Mouse (Mus musculus) liver, embryonic 11.5 days (tissue): Measurements from ENCODE around the gene Gda. TPM values are rescaled to one million over a fixed set of nuclear protein-coding genes. Genes with fewer than 3 reads are reported as not detected.

Experiments used
- ATAC-seq: fragments of 200-750 bp; cut with Nextera tagmentation; replicated peaks from 2 replicates; pipeline ENCODE4 v1.8.0; 2017; ENCODE audit warnings: moderate number of reproducible peaks, mild to moderate bottlenecking, moderate TSS enrichment, moderate library complexity; ENCODE audit not compliant: low FRiP score
- DNase-seq: peaks from one replicate; pipeline ENCODE4 v3.0.0-alpha.2; 2017; ENCODE audit warnings: low spot score
- H3K27ac ChIP-seq: fragments of 300-500 bp; sonication (generic); 2 replicates; pipeline ENCODE4 v1.5.1; 2014; ENCODE audit warnings: mild to moderate bottlenecking, low read depth, low read length, control low read depth
- H3K27me3 ChIP-seq: fragments of 300-500 bp; sonication (generic); replicated peaks from 2 replicates; pipeline ENCODE4 v1.6.1; 2014; ENCODE audit warnings: low read length, mixed read lengths; ENCODE audit not compliant: control insufficient read depth, insufficient read depth
- H3K36me3 ChIP-seq: fragments of 300-500 bp; sonication (generic); 2 replicates; pipeline ENCODE4 v1.6.1; 2014; ENCODE audit warnings: mild to moderate bottlenecking, low read length, moderate library complexity, mixed read lengths; ENCODE audit not compliant: control insufficient read depth, insufficient read depth
- H3K4me1 ChIP-seq: fragments of 300-500 bp; sonication (generic); replicated peaks from 2 replicates; pipeline ENCODE4 v1.6.1; 2014; ENCODE audit warnings: low read length, mixed read lengths; ENCODE audit not compliant: control insufficient read depth, insufficient read depth
- H3K4me2 ChIP-seq: fragments of 300-500 bp; sonication (generic); 2 replicates; pipeline ENCODE4 v1.6.1; 2014; ENCODE audit warnings: mild to moderate bottlenecking, control low read depth, moderate library complexity
- H3K4me3 ChIP-seq: fragments of 300-500 bp; sonication (generic); 2 replicates; pipeline ENCODE4 v1.5.1; 2014; ENCODE audit warnings: low read depth, low read length, control low read depth
- H3K9ac ChIP-seq: fragments of 300-500 bp; sonication (generic); 2 replicates; pipeline ENCODE4 v1.6.1; 2014; ENCODE audit warnings: low read depth, low read length, control low read depth
- H3K9me3 ChIP-seq: fragments of 300-500 bp; sonication (generic); 2 replicates; pipeline ENCODE4 v1.6.1; 2016; ENCODE audit warnings: low read length, inconsistent platforms, mixed read lengths; ENCODE audit not compliant: control insufficient read depth
- WGBS: fragments of 180-500 bp; shearing (Covaris S2); extraction: QIAGEN DNeasy Blood & Tissue Kit; methylation state at CpG from one replicate; pipeline ENCODE4 v1.1.7; 2014; 5-methylcytosine and 5-hydroxymethylcytosine counted together
- polyA plus RNA-seq: library from polyadenylated mRNA; unstranded; fragments of >200 nt; fragmentation: Nextera tagmentation; extraction: Ambion mirVana; gene quantifications from 2 replicates; pipeline ENCODE4 v1.2.1, GENCODE M21; 2014

Gene Gda
- polyA plus RNA-seq, 1 experiment from 2014 or later: 0.40 TPM

DNA sequence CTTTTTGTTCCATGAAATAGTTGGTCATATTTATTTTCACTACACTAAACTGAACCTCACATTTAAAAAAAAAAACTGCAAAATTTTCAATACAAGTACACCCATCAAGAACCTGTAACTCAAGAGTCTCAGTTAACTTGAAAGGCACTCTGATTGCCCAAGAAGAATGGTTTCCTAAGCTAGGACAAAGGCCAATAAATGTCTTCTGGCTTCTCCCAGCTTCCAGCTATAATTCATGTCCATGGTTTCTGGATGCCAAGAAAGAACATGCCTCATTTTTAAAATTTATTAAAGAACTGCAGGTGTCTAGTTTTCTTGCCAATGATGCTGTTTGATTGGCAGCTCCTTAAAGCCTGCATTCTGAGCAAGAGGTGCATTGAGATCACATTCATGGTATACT lies 75.3 kb downstream of the Gda start:
- Histone ChIP-seq H3K9me3 (no peaks in the 10 kb centered on the region), H3K4me3 (no peak overlapping the region), H3K4me2 (no peak overlapping the region), H3K27me3 (no peaks in the 10 kb centered on the region), H3K27ac (no peak overlapping the region), H3K4me1 (no peaks in the 10 kb centered on the region), H3K9ac (no peak overlapping the region), H3K36me3 (no peaks in the 10 kb centered on the region)
- DNase-seq (no peak), ATAC-seq (no peak)

DNA sequence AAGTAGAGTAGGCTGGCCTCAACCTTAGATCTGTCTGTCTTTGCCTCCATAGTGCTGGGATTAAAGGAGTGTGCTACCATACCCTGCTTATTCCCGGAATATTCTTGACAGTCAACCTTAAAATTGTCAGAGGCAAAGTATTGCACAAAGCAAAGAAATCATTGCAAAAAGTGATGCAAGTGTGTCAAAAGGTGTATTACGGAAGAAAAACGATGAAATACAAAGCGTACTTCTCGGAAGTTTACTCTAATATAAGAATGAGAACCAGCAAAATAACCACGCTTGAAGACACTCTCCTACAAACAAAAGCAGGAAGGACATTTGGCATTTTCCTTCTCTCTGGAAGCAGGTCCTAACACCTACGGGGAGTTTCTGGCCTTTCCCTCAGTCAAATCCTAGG lies 76.9 kb downstream of the Gda start:
- ATAC-seq: no peak
- no peak for DNase-seq
- H3K4me3 ChIP-seq: no peak overlapping the region
- 83% methylated on average over 7 of the region's 7 CpGs for WGBS
- H3K27ac ChIP-seq: no peak overlapping the region
- H3K4me2 ChIP-seq: no peak overlapping the region
- H3K4me1 ChIP-seq: no peaks in the 10 kb centered on the region
- no peaks in the 10 kb centered on the region for H3K27me3 ChIP-seq
- no peak overlapping the region for H3K9ac ChIP-seq
- no peaks in the 10 kb centered on the region for H3K9me3 ChIP-seq
- H3K36me3 ChIP-seq: no peaks in the 10 kb centered on the region

DNA sequence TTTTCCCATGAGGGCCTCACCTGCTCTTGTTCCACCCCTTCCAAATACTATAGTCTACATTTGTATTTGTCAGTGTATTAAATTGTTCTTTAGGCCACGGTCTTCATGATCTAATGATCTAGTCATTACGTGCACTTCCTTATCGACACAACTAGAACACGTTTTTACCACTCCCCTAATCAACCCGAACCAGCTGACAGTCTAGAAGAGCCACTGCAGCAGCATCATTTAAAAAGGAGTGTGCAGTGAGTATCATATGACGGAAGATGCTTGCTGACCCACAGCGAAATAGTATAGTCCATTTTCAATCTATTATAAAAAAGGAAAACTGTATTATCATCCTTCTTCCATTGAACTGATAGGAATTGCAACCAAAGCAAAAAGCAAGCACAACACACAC lies 82.3 kb downstream of the Gda start:
- H3K27me3 ChIP-seq: no peaks in the 10 kb centered on the region
- H3K9ac ChIP-seq: no peak overlapping the region
- no peak overlapping the region for H3K4me3 ChIP-seq
- DNase-seq (no peak), ATAC-seq (no peak)
- no peak overlapping the region for H3K4me2 ChIP-seq
- H3K9me3 ChIP-seq: no peaks in the 10 kb centered on the region
- WGBS: 84% methylated on average over 7 of the region's 7 CpGs
- H3K27ac ChIP-seq: no peak overlapping the region
- H3K4me1 ChIP-seq: no peaks in the 10 kb centered on the region
- H3K36me3 ChIP-seq: no peaks in the 10 kb centered on the region

- Histone ChIP-seq H3K27me3 (no peaks in the 10 kb centered on the region), H3K4me3 (no peak overlapping the region), H3K36me3 (no peaks in the 10 kb centered on the region), H3K4me2 (no peak overlapping the region), H3K9me3 (no peaks in the 10 kb centered on the region), H3K27ac (no peak overlapping the region), H3K4me1 (no peaks in the 10 kb centered on the region), H3K9ac (no peak overlapping the region)
- WGBS: 72% methylated on average over 2 of the region's 2 CpGs
- DNase-seq (no peak), ATAC-seq (no peak)
Measured at GRCm38 (mm10) chr19:21386842-21387241, 86.4 kb downstream of the Gda start.

- H3K4me3 ChIP-seq: no peak overlapping the region
- H3K27me3 ChIP-seq: no peaks in the 10 kb centered on the region
- H3K4me2 ChIP-seq: no peak overlapping the region
- WGBS: 75% methylated on average over 3 of the region's 3 CpGs
- no peak overlapping the region for H3K27ac ChIP-seq
- ATAC-seq (no peak), DNase-seq (no peak)
- no peaks in the 10 kb centered on the region for H3K9me3 ChIP-seq
- no peak overlapping the region for H3K9ac ChIP-seq
- no peaks in the 10 kb centered on the region for H3K36me3 ChIP-seq
- no peaks in the 10 kb centered on the region for H3K4me1 ChIP-seq
Measured at GRCm38 (mm10) chr19:21384231-21384630, 89.0 kb downstream of the Gda start.

GRCm38 (mm10) chr19:21383491-21384226 lies 89.6 kb downstream of the Gda start:
- WGBS: 73% methylated on average over 6 of the region's 6 CpGs
- Histone ChIP-seq H3K4me2 (no peak overlapping the region), H3K4me1 (no peaks in the 10 kb centered on the region), H3K4me3 (no peak overlapping the region), H3K9me3 (no peaks in the 10 kb centered on the region), H3K27ac (no peak overlapping the region), H3K9ac (no peak overlapping the region), H3K27me3 (no peaks in the 10 kb centered on the region), H3K36me3 (no peaks in the 10 kb centered on the region)
- no peak for DNase-seq
- no peak for ATAC-seq

DNA sequence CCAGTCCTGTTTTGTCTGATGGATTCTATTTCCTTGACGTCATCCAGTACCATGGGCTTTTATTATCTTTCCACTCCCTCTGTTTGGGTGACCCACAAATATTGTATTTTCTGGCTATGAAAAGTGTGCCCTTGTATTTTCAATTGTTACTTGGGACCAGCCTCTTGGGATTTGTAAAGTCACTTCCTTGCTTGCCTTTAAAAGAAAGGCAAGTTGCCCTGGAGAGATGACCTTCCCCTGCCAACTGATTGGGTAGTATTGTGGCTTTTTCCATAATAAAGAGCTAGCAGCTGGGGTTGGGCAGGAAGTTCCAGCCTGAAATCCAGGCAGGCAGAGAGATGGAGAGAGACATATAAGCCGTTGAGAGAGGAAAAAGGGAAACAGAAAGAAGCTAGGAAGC lies 91.5 kb downstream of the Gda start:
- H3K4me2 ChIP-seq: no peak overlapping the region
- H3K27ac ChIP-seq: no peak overlapping the region
- DNase-seq: no peak
- peaks cover 4% of the 10 kb centered on the region for H3K4me1 ChIP-seq
- WGBS: 69% methylated on average over 2 of the region's 2 CpGs
- no peak overlapping the region for H3K4me3 ChIP-seq
- H3K9me3 ChIP-seq: no peaks in the 10 kb centered on the region
- H3K9ac ChIP-seq: no peak overlapping the region
- ATAC-seq: no peak
- H3K27me3 ChIP-seq: no peaks in the 10 kb centered on the region
- H3K36me3 ChIP-seq: no peaks in the 10 kb centered on the region

GRCm38 (mm10) chr19:21379195-21379594 lies 94.0 kb downstream of the Gda start:
- H3K4me3 ChIP-seq: no peak overlapping the region
- no peak overlapping the region for H3K9ac ChIP-seq
- DNase-seq (no peak), ATAC-seq (no peak)
- no peaks in the 10 kb centered on the region for H3K36me3 ChIP-seq
- no peak overlapping the region for H3K27ac ChIP-seq
- H3K4me1 ChIP-seq: peaks cover 7% of the 10 kb centered on the region
- no peaks in the 10 kb centered on the region for H3K27me3 ChIP-seq
- H3K9me3 ChIP-seq: no peaks in the 10 kb centered on the region
- 88% methylated on average over 5 of the region's 5 CpGs for WGBS
- no peak overlapping the region for H3K4me2 ChIP-seq

DNA sequence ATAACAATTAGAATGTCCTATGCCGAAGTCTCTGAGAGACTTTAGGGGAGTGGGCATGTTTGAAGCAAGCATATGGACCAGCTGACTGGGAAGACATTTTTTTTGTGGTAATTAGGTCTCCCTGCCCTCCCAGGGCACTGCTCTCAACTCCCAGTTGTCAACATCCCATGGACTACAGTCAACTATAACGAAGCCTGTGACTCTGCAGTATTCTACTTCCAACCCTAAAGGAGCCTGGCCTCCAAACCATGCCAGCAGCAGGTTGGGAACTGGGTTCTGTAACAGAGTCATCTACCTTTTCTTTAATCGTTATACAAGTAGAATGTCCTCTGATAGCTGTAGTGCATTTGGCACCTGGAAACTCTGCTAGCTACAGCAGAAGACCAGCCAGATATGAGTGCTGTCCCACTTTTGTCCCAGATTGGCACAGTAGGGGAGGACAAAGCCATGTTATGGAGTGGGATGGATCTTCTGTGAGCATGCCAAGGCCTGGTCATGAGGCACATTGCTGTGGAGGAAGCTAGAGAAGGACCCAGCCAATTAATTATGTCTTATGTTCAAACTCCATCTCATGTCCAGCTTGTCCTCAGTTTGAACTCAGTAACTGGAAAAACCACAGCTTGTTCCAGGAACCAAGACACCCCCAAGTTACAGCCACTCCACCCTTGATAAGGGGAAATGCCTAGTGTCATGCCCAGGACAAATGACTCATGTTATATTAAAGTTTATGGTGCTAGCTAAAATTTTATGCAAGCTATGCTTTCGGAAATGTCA lies 96.6 kb downstream of the Gda start:
- Histone ChIP-seq H3K4me2 (no peak overlapping the region), H3K9ac (no peak overlapping the region), H3K9me3 (no peaks in the 10 kb centered on the region), H3K4me3 (no peak overlapping the region), H3K4me1 (peaks cover 7% of the 10 kb centered on the region), H3K27ac (no peak overlapping the region), H3K27me3 (no peaks in the 10 kb centered on the region), H3K36me3 (no peaks in the 10 kb centered on the region)
- 77% methylated on average over 4 of the region's 4 CpGs for WGBS
- ATAC-seq (no peak), DNase-seq (no peak)
